Mouse (Mus musculus) bone marrow, adult 2 months (tissue): ENCODE measurements around the gene Got2.

ENCODE experiments used
- CTCF ChIP-seq: fragments of 200-500 bp; IDR thresholded peaks from 2 replicates; pipeline ENCODE4 v1.5.1; 2011; ENCODE audit warnings: low read length, control low read depth; ENCODE audit not compliant: control insufficient read depth, insufficient read depth
- POLR2A ChIP-seq: fragments of 200-500 bp; IDR thresholded peaks from 2 replicates; pipeline ENCODE4 v1.6.1; 2011; ENCODE audit warnings: low read depth, mild to moderate bottlenecking, control low read depth, low read length, borderline replicate concordance; ENCODE audit not compliant: control insufficient read depth

- no peak for TF ChIP-seq POLR2A
- TF ChIP-seq CTCF: no peak
Observed at GRCm38 (mm10) chr8:95830144-95830543, 58.2 kb downstream of the Got2 start.
